Mouse (Mus musculus) layer of hippocampus, adult 11-12 months (tissue): ENCODE measurements around the gene Zfp365.

Source experiments
- DNase-seq: peaks from one replicate; pipeline ENCODE4 v3.0.0; 2022; ENCODE audit warnings: low spot score

The Zfp365 gene

DNA sequence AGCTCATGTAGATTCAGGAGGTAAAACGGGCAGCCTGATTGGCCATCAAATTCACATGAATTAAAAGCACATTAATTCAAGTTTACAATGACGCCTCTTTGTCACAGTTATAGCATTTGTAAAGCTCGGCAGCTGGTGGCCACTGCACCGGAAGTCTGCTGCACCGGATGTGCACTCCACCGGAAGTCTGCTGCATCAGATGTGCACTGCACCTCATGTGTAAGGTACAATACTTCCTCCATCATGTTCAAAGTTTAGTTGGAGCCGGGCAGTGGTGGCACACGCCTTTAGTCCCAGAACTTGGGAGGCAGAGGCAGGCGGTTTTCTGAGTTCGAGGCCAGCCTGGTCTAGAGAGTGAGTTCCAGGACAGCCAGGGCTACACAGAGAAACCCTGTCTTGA, 70.9 kb downstream of the Zfp365 start:
- DNase-seq = no peak

DNA sequence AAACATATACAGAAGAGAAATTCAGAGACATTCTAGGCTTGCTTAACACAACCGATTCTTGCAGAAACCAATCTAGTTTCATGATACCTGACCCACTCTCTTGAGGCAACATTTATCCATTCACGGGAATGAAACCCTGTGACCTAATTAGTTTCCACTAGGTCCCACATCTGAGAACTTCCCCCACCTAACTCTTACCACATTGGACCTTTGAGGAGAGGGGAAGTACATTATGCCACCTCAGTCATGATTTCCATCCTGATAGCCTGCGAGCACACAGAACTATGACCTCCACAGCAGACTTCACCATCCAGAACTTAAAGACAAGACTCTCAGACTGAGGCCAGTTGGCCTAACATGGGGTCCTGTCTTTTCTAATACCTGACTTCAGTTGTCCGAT, 71.7 kb downstream of the Zfp365 start:
- no peak for DNase-seq

DNA sequence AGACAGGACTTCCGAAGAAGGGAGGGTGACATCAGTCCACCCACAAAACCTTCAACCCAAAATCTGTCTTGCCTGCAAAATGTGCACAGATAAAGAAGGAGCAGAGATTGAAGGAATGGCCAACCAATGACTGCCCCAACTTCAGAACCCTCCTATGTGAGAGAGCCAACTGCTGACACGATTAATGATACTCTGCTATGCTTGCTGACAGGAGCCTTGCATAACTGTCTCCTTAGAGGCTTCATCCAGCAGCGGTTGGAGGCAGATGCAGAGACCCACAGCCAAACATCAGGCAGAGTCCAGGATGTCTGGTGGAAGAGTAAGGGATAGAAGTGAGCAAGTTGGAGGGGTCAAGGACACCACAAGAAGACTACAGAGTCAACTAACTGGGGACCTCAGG, 73.3 kb downstream of the Zfp365 start:
- DNase-seq = no peak

- no peak for DNase-seq
These were observed 76.0 kb downstream of the Zfp365 start for GRCm38 (mm10) chr10:67836426-67836825.
